In the genomic region with DNA sequence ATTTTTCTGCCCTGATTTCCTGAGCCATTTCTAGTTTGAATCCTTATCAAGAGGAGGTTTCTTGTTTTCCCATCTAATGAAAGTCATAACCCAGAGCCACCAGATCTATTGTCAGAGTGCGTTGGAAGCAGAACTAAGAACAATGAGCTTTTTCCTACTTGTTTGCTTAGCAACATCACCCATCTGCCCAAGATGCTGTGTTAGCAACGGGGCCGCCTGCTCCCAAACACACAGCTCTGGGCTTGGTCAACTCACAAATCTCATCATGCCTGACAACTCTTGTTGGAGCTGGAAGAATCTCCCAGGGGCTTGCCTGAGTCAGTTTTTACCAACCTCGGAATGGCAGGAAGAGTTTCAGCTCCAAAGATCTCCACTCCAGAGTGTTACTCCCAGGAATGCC, we compare ENCODE assay signal across 16 mouse cellular contexts.
"Had no signal": no experiment of that assay in that cellular context is flagged by ENCODE, and none has a peak within 500 bp of the region (broad histone marks: within the 10 kb centered on the region; RNA-seq: fewer than 3 reads in every experiment).

No protein-coding gene starts in this region.

- H3K27ac ChIP-seq: lung, embryonic 15.5 days; macrophage; midbrain, embryonic 13.5 days; midbrain, embryonic 15.5 days; neural tube, embryonic 12.5 days; stomach, embryonic 15.5 days; stomach, postnatal 0 days had no signal

- DNase-seq: liver, postnatal 0 days; lung, adult 2 months; lung, postnatal 14 days; lung, postnatal 36 days; right cerebral cortex, postnatal 14 days; thymus, adult 2 months; thymus, postnatal 25 days; thymus, postnatal 4 days had no signal

- H3K4me3 ChIP-seq: lung, embryonic 15.5 days; megakaryocyte, embryonic 14.5 days; midbrain, embryonic 13.5 days; midbrain, embryonic 15.5 days; neural tube, embryonic 12.5 days; stomach, embryonic 15.5 days had no signal

- H3K4me1 ChIP-seq: lung, embryonic 15.5 days; megakaryocyte, embryonic 14.5 days had no signal
